Comparison of ENCODE assay signal across 27 mouse cellular contexts in the genomic region with DNA sequence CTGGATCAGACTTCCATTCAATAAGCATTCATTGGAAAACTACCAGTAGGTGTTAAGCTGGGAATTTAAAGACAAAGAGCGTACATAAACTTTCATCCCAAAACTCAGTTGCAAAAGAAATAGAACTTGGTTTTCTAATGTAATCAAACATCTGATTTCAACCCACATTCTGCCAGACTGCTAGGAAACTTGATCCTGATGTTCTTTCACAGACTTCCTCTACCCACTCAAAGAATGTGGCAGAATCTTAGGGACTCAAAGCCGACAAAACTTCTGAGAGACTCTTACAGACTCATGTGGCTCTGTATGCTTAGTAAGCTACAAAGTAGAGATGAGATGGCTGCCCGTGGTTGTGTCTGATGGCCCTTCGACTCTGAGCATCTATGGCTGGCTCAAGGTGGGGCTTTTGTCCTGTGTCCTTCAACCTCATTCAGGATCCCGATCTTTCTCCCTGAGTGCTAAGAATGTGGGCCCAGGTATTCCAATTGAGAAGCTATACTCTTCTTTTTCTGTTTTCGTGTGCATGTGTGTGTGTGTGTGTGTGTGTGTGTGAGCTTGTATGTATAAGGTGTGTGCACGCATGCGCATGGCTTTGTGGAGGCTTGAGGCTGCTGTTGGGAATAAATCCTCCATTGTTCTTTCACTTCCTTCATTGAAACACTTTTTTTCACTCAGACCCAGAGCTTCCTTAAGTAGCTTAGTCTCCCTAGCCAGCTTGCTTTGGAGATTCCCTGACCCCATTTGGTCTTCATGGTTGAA.
DNase-seq lines count a peak whose midpoint lies in the region; ATAC-seq lines count a peak whose summit lies in the region.
"Had no signal": no experiment of that assay in that cellular context is flagged by ENCODE, and none has a peak within 500 bp of the region (broad histone marks: within the 10 kb centered on the region; RNA-seq: fewer than 3 reads in every experiment).

No protein-coding gene starts in this region.

- H3K9me3 ChIP-seq in intestine, embryonic 14.5 days (ENCODE audit: control insufficient read depth, low read length), result no peaks in the 10 kb centered on the region
- H3K9me3 ChIP-seq in intestine, embryonic 15.5 days, result no peaks in the 10 kb centered on the region
- H3K9me3 ChIP-seq in embryonic facial prominence, embryonic 14.5 days (ENCODE audit: control insufficient read depth, low read length), result no peaks in the 10 kb centered on the region
- H3K9me3 ChIP-seq in liver, embryonic 12.5 days (replicated peaks), result no peaks in the 10 kb centered on the region
- H3K9me3 ChIP-seq: heart, embryonic 15.5 days; midbrain, embryonic 10.5 days had no signal

- peaks cover 16% of the 10 kb centered on the region for H3K4me1 ChIP-seq in intestine, embryonic 14.5 days (replicated peaks; ENCODE audit: control insufficient read depth, insufficient read depth, low read length)
- H3K4me1 ChIP-seq in intestine, embryonic 15.5 days (replicated peaks), result peaks cover 8% of the 10 kb centered on the region
- peaks cover 25% of the 10 kb centered on the region for H3K4me1 ChIP-seq in embryonic facial prominence, embryonic 14.5 days (ENCODE audit: control insufficient read depth, insufficient read depth, low read length)
- no peaks in the 10 kb centered on the region for H3K4me1 ChIP-seq in liver, embryonic 12.5 days

- 81% methylated on average over 8 of the region's 8 CpGs for WGBS in intestine, embryonic 14.5 days
- WGBS in intestine, embryonic 15.5 days, result 82% methylated on average over 8 of the region's 8 CpGs
- WGBS in embryonic facial prominence, embryonic 14.5 days, result 69% methylated on average over 8 of the region's 8 CpGs
- WGBS in liver, embryonic 12.5 days (ENCODE audit: insufficient replicate concordance), result 71% methylated on average over 8 of the region's 8 CpGs

- H3K27ac ChIP-seq in intestine, embryonic 14.5 days (ENCODE audit: low read depth), result no peak overlapping the region
- no peak overlapping the region for H3K27ac ChIP-seq in intestine, embryonic 15.5 days
- H3K27ac ChIP-seq in embryonic facial prominence, embryonic 14.5 days (replicated peaks; ENCODE audit: low read depth, low read length), result 0 out of 2 replicates have a peak overlapping the region, but pooled peaks have one; percentile 15
- H3K27ac ChIP-seq in liver, embryonic 12.5 days, result no peak overlapping the region
- H3K27ac ChIP-seq: heart, embryonic 15.5 days; hindbrain, embryonic 14.5 days; left cerebral cortex, adult 2 months had no signal

- DNase-seq in intestine, embryonic 14.5 days (ENCODE audit: low spot score), result peak; percentile 24
- DNase-seq in right cerebral cortex, adult 18-20 months, result peak; percentile 45
- DNase-seq in right cerebral cortex, postnatal 10 days (ENCODE audit: low spot score in 2 of 2), result no peak
- peak; percentile 41 for DNase-seq in embryonic facial prominence, embryonic 14.5 days (ENCODE audit: low spot score)
- no peak for DNase-seq in adrenal gland, adult 18-20 months (ENCODE audit: low spot score in 2 of 2)
- DNase-seq: adrenal gland, postnatal 10 days; B cell, adult 2 months; cerebellum, adult 2 months; cerebellum, postnatal 25 days; gastrocnemius, postnatal 14 days; heart, postnatal 4 days; kidney, adult 8-10 months; kidney, postnatal 36 days; left cerebral cortex, postnatal 4 days; liver; right cerebral cortex, postnatal 25 days; spleen, adult 18-20 months; thymus, postnatal 25 days had no signal

- H3K36me3 ChIP-seq in intestine, embryonic 14.5 days (ENCODE audit: control insufficient read depth, insufficient read depth, low read length), result no peaks in the 10 kb centered on the region
- no peaks in the 10 kb centered on the region for H3K36me3 ChIP-seq in intestine, embryonic 15.5 days
- H3K36me3 ChIP-seq in embryonic facial prominence, embryonic 14.5 days (ENCODE audit: control insufficient read depth, insufficient read depth, low read length), result no peaks in the 10 kb centered on the region
- no peaks in the 10 kb centered on the region for H3K36me3 ChIP-seq in liver, embryonic 12.5 days
- H3K36me3 ChIP-seq: heart, embryonic 15.5 days; midbrain, embryonic 10.5 days had no signal

- no peak for ATAC-seq in intestine, embryonic 14.5 days (replicated peaks; ENCODE audit: low FRiP score, low TSS enrichment, low read depth)
- no peak for ATAC-seq in intestine, embryonic 15.5 days
- no peak for ATAC-seq in embryonic facial prominence, embryonic 14.5 days (ENCODE audit: low read depth)
- no peak for ATAC-seq in liver, embryonic 12.5 days
- ATAC-seq: activated CD4-positive, CD25-positive, alpha-beta regulatory T cell, adult 4 months; inflammation-experienced regulatory T-cells, adult 6 months; lung, postnatal 0 days had no signal

- no peak overlapping the region for H3K4me3 ChIP-seq in intestine, embryonic 14.5 days (ENCODE audit: low read depth, low read length)
- no peak overlapping the region for H3K4me3 ChIP-seq in intestine, embryonic 15.5 days (replicated peaks)
- H3K4me3 ChIP-seq in embryonic facial prominence, embryonic 14.5 days (ENCODE audit: low read depth, low read length), result no peak overlapping the region
- H3K4me3 ChIP-seq in liver, embryonic 12.5 days, result no peak overlapping the region
- H3K4me3 ChIP-seq: heart, embryonic 15.5 days; left cerebral cortex, adult 2 months; midbrain, embryonic 10.5 days had no signal

- H3K4me2 ChIP-seq in intestine, embryonic 14.5 days (ENCODE audit: low read length), result no peak overlapping the region
- no peak overlapping the region for H3K4me2 ChIP-seq in intestine, embryonic 15.5 days (replicated peaks)
- no peak overlapping the region for H3K4me2 ChIP-seq in embryonic facial prominence, embryonic 14.5 days (ENCODE audit: low read depth, low read length)
- no peak overlapping the region for H3K4me2 ChIP-seq in liver, embryonic 12.5 days
- H3K4me2 ChIP-seq: heart, embryonic 15.5 days; hindbrain, embryonic 14.5 days had no signal

- H3K9ac ChIP-seq in intestine, embryonic 14.5 days (ENCODE audit: low read length), result no peak overlapping the region
- no peak overlapping the region for H3K9ac ChIP-seq in intestine, embryonic 15.5 days
- H3K9ac ChIP-seq in embryonic facial prominence, embryonic 14.5 days (ENCODE audit: low read depth, low read length), result no peak overlapping the region
- no peak overlapping the region for H3K9ac ChIP-seq in liver, embryonic 12.5 days
- H3K9ac ChIP-seq: heart, embryonic 15.5 days; hindbrain, embryonic 14.5 days had no signal

- H3K27me3 ChIP-seq in intestine, embryonic 14.5 days (replicated peaks; ENCODE audit: control insufficient read depth, insufficient read depth, low read length), result no peaks in the 10 kb centered on the region
- no peaks in the 10 kb centered on the region for H3K27me3 ChIP-seq in intestine, embryonic 15.5 days (replicated peaks)
- H3K27me3 ChIP-seq in embryonic facial prominence, embryonic 14.5 days (replicated peaks; ENCODE audit: control insufficient read depth, insufficient read depth, low read length), result no peaks in the 10 kb centered on the region
- H3K27me3 ChIP-seq in liver, embryonic 12.5 days (replicated peaks), result no peaks in the 10 kb centered on the region
- H3K27me3 ChIP-seq: heart, embryonic 15.5 days had no signal

Comparison
In these comparisons a context has a peak if more than half of its experiments do, and no peak if none do; other contexts are left out.
1. DNase-seq: peak in intestine, embryonic 14.5 days (single experiment), right cerebral cortex, adult 18-20 months (single experiment) and embryonic facial prominence, embryonic 14.5 days (single experiment); none in right cerebral cortex, postnatal 10 days (0 of 2) and adrenal gland, adult 18-20 months (0 of 2).